12 mouse cellular contexts compared by ENCODE assay signal in genomic region chr7:28822993-28823903, GRCm38 (mm10). TPM values are rescaled to one million over a fixed set of nuclear protein-coding genes. Genes with fewer than 3 reads are reported as not detected.
DNase-seq lines count a peak whose midpoint lies in the region; ATAC-seq and TF ChIP-seq lines count a peak whose summit lies in the region.
"Had no signal": no experiment of that assay in that cellular context is flagged by ENCODE, and none has a peak within 500 bp of the region (broad histone marks: within the 10 kb centered on the region; RNA-seq: fewer than 3 reads in every experiment).

No protein-coding gene starts in this region.

- H3K4me3 ChIP-seq in heart, embryonic 16.5 days (ENCODE audit: low read length) = no peak overlapping the region
- no peak overlapping the region for H3K4me3 ChIP-seq in neural tube, embryonic 13.5 days
- H3K4me3 ChIP-seq in intestine, postnatal 0 days (ENCODE audit: low read depth, low read length) = no peak overlapping the region

- WGBS in heart, embryonic 16.5 days = 52% methylated on average over 10 of the region's 10 CpGs
- WGBS in neural tube, embryonic 13.5 days = 59% methylated on average over 10 of the region's 10 CpGs
- WGBS in intestine, postnatal 0 days = 35% methylated on average over 10 of the region's 10 CpGs

- TF ChIP-seq CTCF in intestine, postnatal 0 days (IDR thresholded peaks at IDR 0.05; ENCODE audit: low read depth) = no peak

- no peak overlapping the region for H3K4me2 ChIP-seq in heart, embryonic 16.5 days (ENCODE audit: low read depth, low read length)
- no peak overlapping the region for H3K4me2 ChIP-seq in neural tube, embryonic 13.5 days
- H3K4me2 ChIP-seq in intestine, postnatal 0 days (replicated peaks; ENCODE audit: low read depth) = no peak overlapping the region

- no peak for DNase-seq in heart, postnatal 36 days
- DNase-seq in neural tube, embryonic 10.5 days (ENCODE audit: extremely low spot score, low spot score) = no peak
- no peak for DNase-seq in spleen, postnatal 4 days (ENCODE audit: low spot score in 2 of 2)
- no peak for DNase-seq in thymus, postnatal 4 days
- no peak for DNase-seq in urinary bladder, postnatal 25 days (ENCODE audit: low spot score)
- DNase-seq: cerebellum, adult 11 months; gastrocnemius, postnatal 10 days; thymus, postnatal 14 days had no signal

- H3K27ac ChIP-seq in heart, embryonic 16.5 days (ENCODE audit: low read length) = peak overlapping the region; percentile 95; the same call in 1 of the 2 replicates
- H3K27ac ChIP-seq in neural tube, embryonic 13.5 days (replicated peaks) = peak overlapping the region; percentile 56
- H3K27ac ChIP-seq in intestine, postnatal 0 days (ENCODE audit: low read depth, low read length) = peak overlapping the region; percentile 37; the same call in 1 of the 2 replicates

- H3K27me3 ChIP-seq in heart, embryonic 16.5 days (ENCODE audit: control insufficient read depth, insufficient read depth, low read length) = no peaks in the 10 kb centered on the region
- H3K27me3 ChIP-seq in neural tube, embryonic 13.5 days = no peaks in the 10 kb centered on the region
- no peaks in the 10 kb centered on the region for H3K27me3 ChIP-seq in intestine, postnatal 0 days (replicated peaks; ENCODE audit: control insufficient read depth, insufficient read depth, low read length)

- intact Hi-C loops in heart, postnatal 36 days (cut with DNase I) = loop anchor here (2.0 kb wide), 1 partner anchor 26 kb away; no protein-coding TSS in a partner anchor

- peaks cover 40% of the 10 kb centered on the region for H3K36me3 ChIP-seq in heart, embryonic 16.5 days (ENCODE audit: control insufficient read depth, insufficient read depth)
- peaks cover 49% of the 10 kb centered on the region for H3K36me3 ChIP-seq in neural tube, embryonic 13.5 days
- H3K36me3 ChIP-seq in intestine, postnatal 0 days (ENCODE audit: control insufficient read depth, insufficient read depth) = peaks cover 51% of the 10 kb centered on the region

- no peaks in the 10 kb centered on the region for H3K9me3 ChIP-seq in heart, embryonic 16.5 days (replicated peaks; ENCODE audit: control insufficient read depth, low read length)
- H3K9me3 ChIP-seq in neural tube, embryonic 13.5 days = no peaks in the 10 kb centered on the region
- H3K9me3 ChIP-seq in intestine, postnatal 0 days (ENCODE audit: control insufficient read depth) = no peaks in the 10 kb centered on the region

- ATAC-seq in heart, embryonic 16.5 days (replicated peaks; ENCODE audit: extremely low read depth, insufficient read depth, low FRiP score) = no peak
- ATAC-seq in neural tube, embryonic 13.5 days (ENCODE audit: low read depth) = no peak
- ATAC-seq in intestine, postnatal 0 days = no peak

- H3K4me1 ChIP-seq in heart, embryonic 16.5 days (ENCODE audit: control insufficient read depth, insufficient read depth, low read length) = peaks cover 41% of the 10 kb centered on the region
- H3K4me1 ChIP-seq in neural tube, embryonic 13.5 days (replicated peaks) = peaks cover 57% of the 10 kb centered on the region
- no peaks in the 10 kb centered on the region for H3K4me1 ChIP-seq in intestine, postnatal 0 days (replicated peaks; ENCODE audit: control insufficient read depth, insufficient read depth, low read length)

- no peak overlapping the region for H3K9ac ChIP-seq in heart, embryonic 16.5 days (ENCODE audit: low read length)
- H3K9ac ChIP-seq in neural tube, embryonic 13.5 days = no peak overlapping the region
- H3K9ac ChIP-seq in intestine, postnatal 0 days (ENCODE audit: low read depth, low read length) = no peak overlapping the region

RNA-seq across cellular contexts. Expression of gene Ech1, which starts 1.8 kb away (rescaled TPM):
- 281 and 288 TPM in 2 replicates for polyA plus RNA-seq in heart, embryonic 16.5 days (2015; fragmentation: Nextera tagmentation; extraction: Ambion mirVana)
- 1,000 to 10,000 TPM; 1,832 to 1,909 TPM for total RNA-seq in heart, postnatal 36 days (2021)
- polyA plus RNA-seq in neural tube, embryonic 13.5 days (2015; fragmentation: Nextera tagmentation; extraction: Ambion mirVana) = 88.7 and 98.1 TPM in 2 replicates
- 402 and 426 TPM in 2 replicates for polyA plus RNA-seq in intestine, postnatal 0 days (2015; fragmentation: Nextera tagmentation; extraction: Ambion mirVana)

RNA-seq across cellular contexts. Expression of gene Lgals4, which starts 10.4 kb away (rescaled TPM):
- polyA plus RNA-seq in heart, embryonic 16.5 days (2015; fragmentation: Nextera tagmentation; extraction: Ambion mirVana) = 12.3 and 17.4 TPM in 2 replicates
- 10 to 100 TPM; 29.4 to 48.3 TPM for total RNA-seq in heart, postnatal 36 days (2021)
- 5.0 and 6.2 TPM in 2 replicates for polyA plus RNA-seq in neural tube, embryonic 13.5 days (2015; fragmentation: Nextera tagmentation; extraction: Ambion mirVana)
- polyA plus RNA-seq in intestine, postnatal 0 days (2015; fragmentation: Nextera tagmentation; extraction: Ambion mirVana) = 2,376 and 2,464 TPM in 2 replicates

RNA-seq across cellular contexts. Expression of gene Hnrnpl, which starts 14.9 kb away (rescaled TPM):
- 135 and 139 TPM in 2 replicates for polyA plus RNA-seq in heart, embryonic 16.5 days (2015; fragmentation: Nextera tagmentation; extraction: Ambion mirVana)
- total RNA-seq in heart, postnatal 36 days (2021) = 100 to 1,000 TPM; 240 to 277 TPM
- 214 and 237 TPM in 2 replicates for polyA plus RNA-seq in neural tube, embryonic 13.5 days (2015; fragmentation: Nextera tagmentation; extraction: Ambion mirVana)
- polyA plus RNA-seq in intestine, postnatal 0 days (2015; fragmentation: Nextera tagmentation; extraction: Ambion mirVana) = 144 and 152 TPM in 2 replicates

RNA-seq across cellular contexts. Expression of gene Rinl, which starts 34.5 kb away (rescaled TPM):
- polyA plus RNA-seq in heart, embryonic 16.5 days (2015; fragmentation: Nextera tagmentation; extraction: Ambion mirVana) = 5.8 and 11.1 TPM in 2 replicates
- 1 to 10 TPM; 1.8 to 1.9 TPM for total RNA-seq in heart, postnatal 36 days (2021)
- 1.7 and 2.6 TPM in 2 replicates for polyA plus RNA-seq in neural tube, embryonic 13.5 days (2015; fragmentation: Nextera tagmentation; extraction: Ambion mirVana)
- 1.6 and 2.2 TPM in 2 replicates for polyA plus RNA-seq in intestine, postnatal 0 days (2015; fragmentation: Nextera tagmentation; extraction: Ambion mirVana)

RNA-seq across cellular contexts. Expression of gene Lgals7, which starts 40.4 kb away (rescaled TPM):
- 1.5 and 2.1 TPM in 2 replicates for polyA plus RNA-seq in heart, embryonic 16.5 days (2015; fragmentation: Nextera tagmentation; extraction: Ambion mirVana)
- total RNA-seq in heart, postnatal 36 days (2021) = 1 to 10 TPM in 1 of 2 experiments, under 1 TPM in 1; 0.73 to 1.4 TPM
- polyA plus RNA-seq in neural tube, embryonic 13.5 days (2015; fragmentation: Nextera tagmentation; extraction: Ambion mirVana) = 4.5 and 6.1 TPM in 2 replicates
- 1.0 and 2.0 TPM in 2 replicates for polyA plus RNA-seq in intestine, postnatal 0 days (2015; fragmentation: Nextera tagmentation; extraction: Ambion mirVana)
- total RNA-seq: neutrophil, adult 5-6 weeks had no signal

Comparison
In these comparisons a context has a peak if more than half of its experiments do, and no peak if none do; other contexts are left out.
1. H3K27ac ChIP-seq: peak in every context shown above with its lines; median percentile 95 in heart, embryonic 16.5 days; 56 in neural tube, embryonic 13.5 days; 37 in intestine, postnatal 0 days.
2. RNA of gene Lgals4, which starts 10.4 kb away (polyA plus RNA-seq): 2,376 to 2,464 TPM in intestine, postnatal 0 days; 12.3 to 17.4 TPM in heart, embryonic 16.5 days and 5.0 to 6.2 TPM in neural tube, embryonic 13.5 days; every median in the first group is over 100 times any median in the second.